Mouse (Mus musculus): Measurements from ENCODE around the gene Alppl2.

DNA sequence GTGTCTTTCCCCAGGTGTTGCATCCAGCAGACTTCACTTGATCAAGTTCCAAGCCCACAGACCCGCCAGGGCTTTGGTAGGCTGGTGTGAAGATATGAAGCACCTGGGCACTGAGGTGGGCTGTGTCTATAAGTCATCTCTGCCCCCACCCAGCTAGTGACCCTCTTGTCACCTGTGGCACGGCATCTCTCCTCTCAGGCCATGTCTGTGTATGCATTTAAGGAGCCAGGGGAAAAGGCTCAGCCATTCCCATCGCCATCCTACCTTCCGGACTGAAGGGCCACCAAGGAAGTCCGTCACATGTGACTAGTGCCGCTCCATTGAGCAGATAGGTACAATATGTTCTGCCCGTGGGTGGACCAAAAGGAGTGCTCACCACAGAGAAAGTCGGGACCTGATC is 5.9 kb upstream of the Alppl2 start:
- TF ChIP-seq POLR2A (IDR thresholded peaks at IDR 0.05; ENCODE audit: borderline replicate concordance, control insufficient read depth, low read depth, low read length) (no peak), CTCF (IDR thresholded peaks at IDR 0.05; ENCODE audit: control insufficient read depth, insufficient read depth, low read length) (no peak)

Data from bone marrow, adult 2 months (tissue).